Mouse (Mus musculus) liver, adult 2 months (tissue): ENCODE measurements at regions not wholly inside any gene's neighbourhood (a gene's known extent, or its start where the extent isn't known, plus 50 kb on each side); places are given as distances from the start of the nearest gene placed in this dataset.

Source experiments
- DNase-seq: peaks from one replicate; pipeline ENCODE4 v3.0.0-alpha.2; 2011; ENCODE audit warnings: low read depth, low spot score; ENCODE audit errors: extremely low read depth
- H3K27ac ChIP-seq: fragments of 200-500 bp; replicated peaks from 2 replicates; pipeline ENCODE4 v1.5.1; 2012; ENCODE audit warnings: low read depth, mild to moderate bottlenecking, control low read depth, inconsistent platforms, low read length; ENCODE audit not compliant: insufficient read depth
- H3K27me3 ChIP-seq: fragments of 200-500 bp; 2 replicates; pipeline ENCODE4 v1.6.1; 2012; ENCODE audit warnings: mild to moderate bottlenecking, moderate library complexity, low read length, inconsistent platforms; ENCODE audit not compliant: control insufficient read depth, insufficient read depth
- H3K36me3 ChIP-seq: fragments of 200-500 bp; 2 replicates; pipeline ENCODE4 v1.6.1; 2012; ENCODE audit warnings: low read length, inconsistent platforms; ENCODE audit not compliant: control insufficient read depth, insufficient read depth
- H3K4me1 ChIP-seq: fragments of 200-500 bp; 2 replicates; pipeline ENCODE4 v1.6.1; 2011; ENCODE audit warnings: low read length; ENCODE audit not compliant: control insufficient read depth, insufficient read depth
- H3K4me3 ChIP-seq: fragments of 200-500 bp; 2 replicates; pipeline ENCODE4 v1.5.1; 2011; ENCODE audit warnings: low read depth, mild to moderate bottlenecking, control low read depth, low read length, moderate library complexity; ENCODE audit not compliant: insufficient read depth
- H3K79me2 ChIP-seq: fragments of 200-500 bp; 2 replicates; pipeline ENCODE4 v1.6.1; 2012; ENCODE audit warnings: inconsistent platforms, mild to moderate bottlenecking, low read length, moderate library complexity; ENCODE audit not compliant: control insufficient read depth, insufficient read depth
- H3K9ac ChIP-seq: fragments of 200-500 bp; 2 replicates; pipeline ENCODE4 v1.6.1; 2012; ENCODE audit warnings: low read depth, mild to moderate bottlenecking, control low read depth, inconsistent platforms, low read length
- CTCF ChIP-seq: fragments of 200-500 bp; IDR thresholded peaks from 2 replicates; pipeline ENCODE4 v1.5.1; 2011; ENCODE audit warnings: low read depth, low read length, control low read depth
- POLR2A ChIP-seq: fragments of 200-500 bp; IDR thresholded peaks from 2 replicates; pipeline ENCODE4 v1.6.1; 2011; ENCODE audit warnings: low read length, control low read depth; ENCODE audit not compliant: insufficient read depth; ENCODE audit errors: extremely low read depth
- WGBS: fragments of 180-500 bp; shearing (Covaris S2); methylation state at CpG from one replicate; pipeline ENCODE4 v1.1.7; 2018; 5-methylcytosine and 5-hydroxymethylcytosine counted together

- Histone ChIP-seq H3K36me3 (no peaks in the 10 kb centered on the region), H3K79me2 (no peaks in the 10 kb centered on the region), H3K27ac (no peak overlapping the region), H3K9ac (no peak overlapping the region), H3K4me1 (no peaks in the 10 kb centered on the region; the same call in 1 of the 2 replicates), H3K27me3 (no peaks in the 10 kb centered on the region), H3K4me3 (no peak overlapping the region)
- no peak for TF ChIP-seq CTCF
- TF ChIP-seq POLR2A = no peak
- no peak for DNase-seq
- 80% methylated on average over 7 of the region's 7 CpGs for WGBS
These were observed 50.0 kb upstream of the Cep85l start for GRCm38 (mm10) chr10:53429539-53430344.
